Mouse (Mus musculus) adrenal gland (tissue): ENCODE data around the gene Traf5.

Experiments used
- intact Hi-C: fragments of 180-260 bp; cut with DNase I; formaldehyde crosslinking; loops from one replicate; pipeline ENCODE4 v1.15.1; 2025

Traf5 gene

DNA sequence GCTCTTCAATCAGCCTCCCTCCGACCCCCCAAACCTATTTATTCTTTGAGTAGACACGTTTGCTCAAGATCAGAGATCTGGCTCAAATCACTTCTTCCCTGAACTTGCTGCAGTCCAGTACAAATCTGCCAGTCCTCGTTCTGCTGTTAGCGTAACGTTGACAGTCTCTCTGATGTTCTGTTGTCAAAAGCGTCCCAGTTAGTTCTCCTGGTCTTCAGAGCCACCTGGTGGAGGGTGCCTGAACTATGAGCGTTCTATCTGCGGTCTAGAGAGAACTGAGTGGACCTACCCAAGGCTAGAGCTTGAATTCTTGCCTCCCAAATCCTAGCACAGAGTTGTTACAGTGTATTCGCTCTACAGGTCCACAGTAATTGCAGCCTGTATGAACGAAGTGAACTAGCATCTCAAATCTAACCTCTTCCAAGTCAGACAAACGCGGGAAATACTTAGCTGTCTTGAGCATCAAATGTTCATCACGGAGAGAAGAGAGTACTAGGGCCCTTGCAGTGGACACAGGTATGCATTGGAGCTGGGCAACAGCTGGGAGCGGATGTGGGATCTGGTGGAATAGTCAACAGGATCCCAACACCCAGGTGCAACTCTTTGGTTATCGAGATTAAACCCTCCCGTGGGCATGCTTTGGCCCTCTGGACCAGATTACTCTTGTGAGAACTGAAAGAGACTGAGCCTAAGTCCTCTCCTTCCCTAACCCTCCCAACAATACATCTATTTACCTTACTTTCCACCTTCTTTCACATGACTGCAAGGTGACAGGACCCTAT lies 711 bp upstream of the Traf5 start:
- intact Hi-C loops: loop anchor here (1.0 to 2.0 kb wide), 2 partner anchors 128 to 258 kb away; no protein-coding TSS in a partner anchor

DNA sequence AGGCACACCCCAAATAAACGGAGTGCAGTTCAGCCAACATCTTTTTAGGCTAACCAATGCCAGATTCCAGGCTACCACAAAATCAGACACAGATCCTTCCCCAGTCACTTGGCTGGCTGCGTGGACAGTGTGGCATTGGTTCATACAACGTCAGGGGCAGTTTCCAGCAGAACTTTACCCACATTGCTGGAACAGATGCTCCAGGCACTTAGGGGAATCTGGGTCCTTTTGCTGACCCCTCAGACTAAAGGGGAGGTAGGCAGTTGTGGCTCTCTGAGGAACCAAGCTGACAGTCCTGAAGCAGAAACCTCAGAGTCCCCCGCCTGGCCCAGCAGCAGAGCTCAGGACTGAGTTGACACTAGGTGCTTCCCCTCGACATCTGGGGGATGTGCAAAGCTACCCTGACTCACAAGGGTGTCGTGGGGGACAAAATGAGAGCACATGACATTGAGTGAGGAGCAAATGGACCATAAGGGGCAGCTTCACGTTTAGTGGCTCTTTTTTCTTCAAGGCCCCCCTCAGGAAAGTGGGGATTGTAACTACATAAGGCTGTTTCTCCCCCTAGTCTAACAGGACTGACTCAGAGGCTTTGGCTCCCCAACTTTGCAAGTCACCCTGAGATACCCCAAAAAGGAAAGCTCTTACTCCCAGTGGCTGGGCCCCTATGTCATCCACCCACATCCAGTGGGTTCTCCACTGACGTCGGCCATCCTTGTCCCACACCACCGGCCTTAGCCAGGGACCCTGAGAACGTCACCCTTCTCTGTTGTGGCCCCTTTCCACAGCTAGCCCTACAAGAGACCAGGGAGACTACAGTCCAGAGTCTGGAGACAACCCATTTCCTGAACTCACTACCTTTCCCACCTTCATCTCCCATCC lies 1.4 kb downstream of the Traf5 start:
- intact Hi-C loops: no loop called here

DNA sequence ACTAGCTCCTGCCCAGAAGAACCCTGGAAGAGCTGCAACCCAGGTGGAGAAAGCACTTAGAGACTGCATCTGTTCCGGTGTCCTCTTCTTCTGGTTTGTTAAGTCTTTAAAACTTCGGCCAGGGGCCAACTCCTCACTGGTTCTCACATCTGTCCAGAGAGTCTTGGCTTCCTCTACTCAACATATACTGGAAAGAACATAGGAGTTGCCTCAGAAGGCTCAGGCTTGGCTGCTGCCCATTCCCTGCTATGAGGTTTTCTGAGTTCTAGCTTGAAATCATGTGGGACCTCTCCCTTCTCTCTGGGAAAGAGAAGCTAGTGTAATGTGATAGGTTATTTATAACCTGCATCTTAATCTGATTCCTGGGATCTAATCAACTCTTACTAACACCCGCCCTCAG lies 2.1 kb downstream of the Traf5 start:
- intact Hi-C loops: no loop called here

DNA sequence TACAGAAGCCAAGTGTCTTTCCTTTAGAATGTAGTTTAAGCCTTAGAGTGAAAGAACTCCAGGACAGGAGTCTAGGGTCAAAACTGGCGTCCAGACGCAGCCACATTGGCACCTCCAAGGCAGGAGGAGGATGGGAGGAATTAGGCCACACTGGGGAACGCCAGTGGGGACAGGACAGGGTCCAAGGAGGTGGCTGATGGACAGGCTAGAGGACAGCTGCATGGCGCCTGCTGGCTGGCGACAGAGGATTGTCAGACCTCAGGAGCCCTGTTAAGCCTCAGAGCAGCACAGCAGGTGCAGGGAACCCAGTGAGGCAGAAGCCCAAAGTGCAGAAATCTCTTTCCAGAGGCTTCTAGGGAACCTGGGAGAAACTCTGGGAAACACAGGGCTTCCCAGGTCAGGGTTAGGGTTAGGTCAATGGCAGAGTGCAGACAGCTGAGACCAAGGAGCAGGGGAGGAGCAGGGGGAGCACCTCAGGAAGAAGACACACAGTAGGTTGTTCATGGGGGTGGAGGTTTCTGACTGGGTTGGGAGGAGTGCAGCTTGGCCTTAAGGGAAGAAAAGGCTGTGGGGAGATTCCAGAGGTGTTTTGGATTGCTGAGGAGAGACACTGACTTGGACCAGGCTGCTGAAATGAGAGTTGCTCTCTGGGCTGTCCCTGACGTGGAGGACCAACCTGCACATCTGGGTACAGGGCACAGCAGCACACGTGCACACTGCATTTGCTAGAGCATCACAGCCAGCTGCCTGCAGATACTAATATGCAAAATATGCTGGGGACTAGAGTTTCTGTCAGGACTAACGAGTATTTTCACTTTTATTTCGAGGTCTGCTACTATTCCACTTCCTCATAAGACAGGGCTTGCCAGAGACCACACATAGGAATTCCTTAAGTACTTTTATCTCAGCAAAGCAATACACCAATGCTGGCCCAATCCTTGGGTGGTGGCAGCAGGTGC lies 2.9 kb downstream of the Traf5 start:
- intact Hi-C loops: no loop called here

DNA sequence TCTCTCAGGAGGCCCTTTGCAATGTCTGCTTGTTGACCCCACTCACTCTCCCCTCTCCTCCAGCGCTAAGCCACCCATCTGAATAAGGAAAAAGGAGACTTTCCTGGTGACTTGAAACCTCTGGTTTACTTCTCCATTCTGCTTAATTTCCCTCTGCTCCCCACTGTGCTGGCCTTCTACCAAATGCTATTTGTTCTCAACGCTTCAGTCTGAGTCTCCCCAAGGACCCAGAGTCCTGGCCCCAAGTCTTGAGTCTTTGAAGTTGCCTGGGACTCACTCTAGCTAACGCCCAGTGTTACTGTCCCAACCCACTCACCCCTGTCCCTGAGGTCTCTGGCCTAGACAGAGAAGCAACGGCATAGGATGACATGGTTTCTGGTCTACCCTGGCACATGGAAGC lies 4.3 kb downstream of the Traf5 start:
- intact Hi-C loops: no loop called here

DNA sequence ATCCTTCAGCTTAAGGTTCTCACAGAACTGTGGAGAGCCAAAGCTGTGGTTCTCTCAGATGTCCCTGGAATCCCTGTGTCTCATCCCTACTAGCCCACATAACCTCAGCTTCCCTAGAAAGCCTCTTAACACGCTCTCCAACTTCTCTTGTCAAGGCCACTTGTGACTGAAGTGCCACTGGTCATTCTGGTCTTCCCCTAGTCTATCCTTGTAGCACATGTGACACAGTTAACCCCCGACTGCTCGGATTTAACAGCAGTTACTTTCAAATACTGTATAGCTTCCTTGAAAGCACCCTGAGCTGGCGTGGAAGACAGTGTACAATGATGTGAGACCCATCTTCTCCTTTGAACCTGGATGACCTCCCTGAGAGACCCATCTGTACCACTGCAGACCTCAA lies 5.3 kb downstream of the Traf5 start:
- intact Hi-C loops: no loop called here

DNA sequence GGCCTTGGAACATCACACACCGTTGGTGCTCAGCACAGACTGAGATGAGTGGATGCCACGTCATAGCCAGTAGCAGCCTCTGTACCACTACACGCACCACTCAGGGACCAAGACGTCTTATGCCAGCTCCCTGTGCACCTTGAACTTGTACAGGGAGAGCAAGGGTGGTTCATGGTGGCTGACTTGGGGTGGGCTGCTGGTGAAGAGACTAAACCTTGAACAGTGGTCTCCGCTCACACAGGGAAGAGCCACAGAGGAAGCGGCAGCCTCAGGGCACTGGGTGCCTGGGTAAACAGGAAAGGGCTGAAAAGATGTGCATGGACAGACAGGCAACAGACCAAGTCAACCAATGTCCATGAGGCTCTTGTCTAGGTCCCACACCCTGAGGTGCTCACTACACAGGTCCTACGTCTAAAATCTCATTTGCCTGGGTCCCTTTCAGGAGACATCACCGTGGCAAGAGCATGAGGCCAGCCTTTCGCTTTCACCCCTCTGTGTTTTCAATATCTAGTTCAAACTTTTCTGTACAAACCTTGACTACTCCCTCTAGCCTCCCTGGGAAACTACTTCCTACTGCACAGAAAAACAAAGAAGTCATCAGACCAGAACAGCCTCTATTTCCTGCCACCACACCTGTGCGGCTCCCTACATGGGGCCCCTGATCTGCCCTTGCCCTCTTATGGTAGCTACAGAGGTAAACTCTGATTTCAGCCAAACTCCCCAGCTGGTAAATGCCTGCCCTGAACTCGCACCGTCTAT lies 5.9 kb downstream of the Traf5 start:
- intact Hi-C loops: no loop called here

DNA sequence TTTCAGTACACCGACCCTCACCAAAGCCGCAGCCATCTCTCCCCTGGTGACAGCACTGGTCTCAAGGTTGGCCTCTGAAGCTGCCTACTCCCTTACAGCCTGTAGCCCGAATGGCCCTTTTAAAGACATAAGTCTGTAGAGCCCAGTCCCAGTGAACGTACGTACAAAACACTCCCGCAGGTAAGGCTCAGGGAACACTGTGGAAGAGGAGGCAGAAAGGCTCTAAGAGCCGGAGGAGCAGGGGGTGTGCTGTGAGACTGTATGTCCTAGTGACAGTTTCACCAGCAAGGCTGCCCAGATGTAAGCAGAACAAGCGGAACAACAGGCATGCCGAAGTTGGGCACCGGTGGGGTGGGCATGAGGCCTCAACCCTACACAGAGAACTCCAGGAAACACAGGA lies 7.1 kb downstream of the Traf5 start:
- intact Hi-C loops: no loop called here

DNA sequence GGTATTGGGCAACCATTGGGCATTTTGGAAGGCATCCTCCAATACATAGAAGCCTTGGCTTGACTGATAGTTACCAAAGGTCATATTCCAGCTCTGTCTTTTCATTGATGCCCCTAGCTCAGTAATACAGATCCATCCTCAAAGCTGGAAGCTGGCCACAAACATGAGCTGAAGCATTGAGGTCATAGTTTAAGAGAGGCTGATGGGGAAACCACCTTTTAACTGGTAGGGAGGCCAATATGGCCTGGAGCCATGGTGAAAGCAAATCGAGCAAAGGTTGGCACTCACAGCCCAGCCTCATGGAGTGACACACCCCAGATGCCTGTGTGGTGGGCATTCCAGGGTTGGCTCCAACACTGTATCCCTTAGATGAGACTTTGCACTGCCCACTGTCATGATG lies 9.7 kb downstream of the Traf5 start:
- intact Hi-C loops: no loop called here

DNA sequence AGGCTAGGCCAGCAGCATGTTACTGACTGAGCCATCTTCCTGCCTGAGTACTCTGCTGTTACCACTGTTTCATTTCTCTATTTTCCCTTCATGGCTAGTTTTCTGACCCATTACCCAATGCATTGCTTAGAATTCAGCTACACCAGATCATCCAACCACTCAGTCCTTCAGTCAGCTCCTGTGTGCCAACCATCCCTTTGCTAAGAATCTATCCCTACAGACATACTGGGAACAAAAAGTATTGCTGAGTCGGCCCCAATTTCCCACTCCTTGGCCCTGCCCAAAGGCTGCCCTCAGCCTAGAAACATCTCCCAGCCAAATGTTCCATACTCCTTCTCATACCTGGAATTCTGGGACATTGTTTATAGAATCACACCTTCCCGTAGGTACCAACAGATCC lies 11.2 kb downstream of the Traf5 start:
- intact Hi-C loops: no loop called here

DNA sequence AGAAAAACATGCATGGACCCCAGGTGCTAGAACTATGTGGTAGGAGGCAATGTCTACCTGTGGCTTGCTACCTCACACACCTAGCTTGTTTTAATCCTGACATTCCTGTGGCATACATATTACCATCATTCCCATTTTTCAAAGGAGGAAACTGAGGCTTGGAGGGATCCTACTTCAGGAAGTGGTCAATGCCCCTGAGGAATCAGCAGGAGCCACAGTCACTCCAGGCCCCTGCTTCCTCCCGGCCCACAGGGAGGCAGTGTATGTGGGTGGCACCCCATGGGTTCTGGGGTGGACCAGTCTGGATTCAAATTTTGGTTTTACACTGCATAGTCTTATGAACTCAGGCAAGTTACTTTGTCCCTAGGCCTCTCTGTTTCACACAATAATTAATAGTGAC lies 13.2 kb downstream of the Traf5 start:
- intact Hi-C loops: no loop called here

DNA sequence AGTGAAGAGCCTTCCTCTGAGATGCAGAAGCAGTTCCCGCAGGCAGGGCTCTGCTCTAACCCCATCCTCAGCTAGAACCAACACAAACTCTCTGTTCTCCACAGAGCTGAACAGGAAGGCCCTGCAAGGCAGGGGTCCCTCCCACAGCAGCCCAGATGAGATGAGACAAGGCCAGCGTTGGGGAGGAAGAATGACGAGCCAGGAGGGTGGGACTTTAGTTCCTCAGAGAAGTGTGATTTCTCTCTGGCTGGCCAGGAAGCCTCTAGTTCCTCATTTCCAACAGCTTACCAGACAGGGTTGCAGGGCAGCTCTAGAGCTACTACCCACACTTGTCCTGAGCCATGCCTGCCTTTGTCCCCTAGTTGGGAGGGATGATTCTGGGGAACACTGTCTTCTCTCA lies 14.0 kb downstream of the Traf5 start:
- intact Hi-C loops: no loop called here

DNA sequence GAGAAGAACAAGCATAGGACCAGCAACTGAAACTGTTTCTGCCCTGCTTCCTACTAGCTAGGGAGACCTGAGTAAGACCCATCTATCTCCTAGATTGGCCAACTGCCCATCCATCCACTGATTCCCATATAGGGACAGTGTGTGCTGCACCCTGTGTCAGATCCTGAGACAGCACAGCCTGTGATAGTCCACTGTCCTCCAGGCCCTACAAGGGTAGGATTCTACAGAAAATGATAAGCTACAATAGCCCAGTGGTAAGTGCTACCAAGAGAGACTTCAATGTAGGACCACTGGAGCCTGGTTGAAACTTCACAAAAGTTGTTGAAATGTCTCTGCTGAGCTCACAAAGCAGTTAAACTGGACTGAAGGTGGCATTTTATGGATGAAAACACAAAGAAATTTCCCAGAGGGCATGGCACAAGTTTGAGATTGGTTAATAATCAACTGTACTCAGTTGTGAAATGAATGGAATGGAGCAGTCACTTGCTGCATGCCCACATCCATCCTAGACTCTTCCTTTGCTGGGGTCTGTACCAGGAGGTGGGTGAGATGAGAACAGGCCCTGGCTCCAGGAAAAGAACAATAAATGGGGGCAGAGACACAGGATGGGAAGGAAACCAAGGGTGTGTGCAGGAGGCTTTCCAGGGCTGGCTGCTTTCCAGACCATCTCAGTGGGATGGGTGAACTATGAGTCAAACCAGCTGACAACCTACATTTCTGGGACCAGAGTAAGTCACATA lies 15.4 kb downstream of the Traf5 start:
- intact Hi-C loops: no loop called here

DNA sequence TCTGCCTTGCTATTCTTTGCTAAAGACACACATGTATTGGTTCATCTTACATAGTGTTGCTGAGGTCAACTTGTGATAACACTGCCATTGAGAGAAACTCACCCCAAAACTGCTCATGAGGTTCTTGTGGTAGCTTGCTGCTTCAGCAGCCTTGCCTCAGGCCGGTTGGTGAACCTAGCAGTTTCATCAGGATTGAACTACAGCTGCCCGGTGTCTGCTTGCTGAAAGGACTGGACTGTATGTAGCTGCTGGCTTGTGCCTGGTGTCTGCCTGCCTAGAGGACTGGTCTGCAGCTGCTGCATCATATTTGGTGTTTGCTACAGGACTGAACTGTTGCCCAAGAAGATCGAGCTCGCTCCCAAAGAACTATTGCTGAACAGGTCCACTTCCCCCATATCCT lies 16.3 kb downstream of the Traf5 start:
- intact Hi-C loops: no loop called here

DNA sequence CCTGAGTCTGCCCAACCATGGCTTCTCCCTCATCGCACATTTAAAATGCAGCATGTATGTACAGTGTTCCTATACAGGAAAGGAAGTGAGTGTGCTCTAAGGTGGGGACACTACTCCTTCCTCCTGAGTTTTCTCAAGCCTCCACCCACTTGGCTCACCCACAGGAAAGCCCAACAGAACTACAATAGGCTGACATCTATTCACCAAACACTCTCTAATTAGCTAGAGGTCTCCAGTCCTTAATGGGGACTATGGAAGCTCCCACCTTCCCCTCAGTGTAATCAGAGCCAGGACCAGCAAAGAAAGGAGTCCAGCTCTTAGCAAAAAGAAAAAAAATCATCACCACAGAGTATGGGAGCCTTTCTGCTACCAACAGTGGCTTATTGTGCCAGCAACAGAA lies 17.5 kb downstream of the Traf5 start:
- intact Hi-C loops: no loop called here

DNA sequence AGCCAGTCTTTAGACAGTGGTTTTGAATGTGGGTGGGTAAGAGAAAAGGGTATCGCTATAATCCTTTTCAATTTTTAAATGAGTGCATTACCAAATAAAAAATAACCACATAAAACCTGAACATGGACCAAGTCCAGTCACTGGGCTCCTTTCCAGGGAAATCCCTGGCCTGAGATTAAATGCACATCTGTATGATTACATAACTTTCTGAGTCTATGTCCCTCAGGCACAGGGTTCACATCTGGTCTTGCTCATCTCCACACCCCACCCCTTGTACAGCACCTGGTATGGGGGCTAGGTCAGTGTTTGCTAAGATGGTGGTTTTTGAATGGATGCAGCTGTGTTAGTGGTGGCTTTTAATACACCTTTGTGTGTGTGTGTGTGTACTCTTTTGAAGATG lies 19.9 kb downstream of the Traf5 start:
- intact Hi-C loops: no loop called here

DNA sequence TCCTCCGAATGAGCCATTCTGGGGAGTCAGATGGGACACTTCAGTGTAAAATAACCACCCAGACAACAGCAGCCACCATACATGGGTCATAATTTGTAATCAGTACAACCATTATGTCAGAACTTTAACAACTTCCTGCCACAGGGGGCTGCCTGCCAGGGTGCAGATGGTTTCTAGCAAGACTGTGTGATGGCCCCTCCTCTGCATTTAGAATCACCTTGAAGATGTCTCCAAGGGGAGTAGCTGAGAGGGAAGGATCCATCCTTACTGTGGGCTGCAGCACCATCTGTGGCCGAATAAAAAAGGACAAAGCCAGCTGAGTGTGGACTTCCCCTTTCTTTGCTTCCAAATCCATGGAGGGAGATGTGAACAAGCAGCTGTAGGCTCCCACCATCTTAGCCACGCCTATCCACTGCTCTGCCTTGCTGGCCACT lies 21.7 kb downstream of the Traf5 start:
- intact Hi-C loops: no loop called here

DNA sequence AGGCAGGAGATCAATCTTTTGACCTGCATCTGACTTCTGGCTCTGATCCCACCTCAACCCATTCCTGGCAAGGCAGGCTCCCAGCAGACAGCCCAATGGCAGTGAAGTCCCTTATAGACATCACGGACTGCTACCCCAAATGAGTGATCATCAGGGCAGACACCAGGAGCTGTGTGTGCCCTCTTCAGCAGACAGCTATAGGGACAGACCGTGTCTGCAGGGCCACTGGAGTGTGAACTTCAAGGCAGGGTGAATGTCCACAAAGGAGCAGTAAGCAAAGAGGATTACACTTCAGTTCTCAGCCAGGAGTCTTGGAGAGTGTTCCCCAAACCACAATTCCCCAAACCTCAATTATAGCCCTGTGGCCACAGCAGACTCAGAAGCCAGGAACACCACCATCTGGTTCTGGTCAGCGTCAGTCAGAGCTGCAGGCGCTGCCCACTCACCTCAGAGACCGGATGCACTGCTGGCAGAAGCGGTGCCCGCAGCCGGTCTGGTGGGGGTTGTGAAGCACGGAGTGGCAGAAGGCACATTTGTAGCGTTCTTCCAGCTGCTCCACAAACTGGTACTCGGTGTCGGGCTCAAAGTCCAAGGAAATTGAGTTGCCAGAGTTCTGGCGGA lies 22.3 kb downstream of the Traf5 start:
- intact Hi-C loops: no loop called here

DNA sequence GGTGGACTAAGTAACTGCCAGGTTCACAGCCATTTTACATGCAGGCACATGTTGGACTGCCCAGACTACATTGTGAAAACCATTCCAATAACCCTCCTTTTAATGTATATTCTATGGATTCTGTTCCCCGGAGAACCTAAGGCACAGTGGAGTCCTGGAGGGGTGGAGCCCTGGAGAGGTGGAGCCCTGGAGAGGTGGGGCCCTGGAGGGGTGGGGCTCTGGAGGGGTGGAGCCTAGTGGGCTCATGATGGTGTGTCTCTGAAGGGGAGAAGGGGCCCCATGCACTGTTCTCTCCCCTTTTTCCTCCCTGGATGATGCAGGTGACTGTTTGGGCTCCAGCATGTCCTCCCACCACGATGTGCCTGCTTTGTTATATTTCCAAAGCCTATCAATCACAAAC lies 24.2 kb downstream of the Traf5 start:
- intact Hi-C loops: no loop called here

DNA sequence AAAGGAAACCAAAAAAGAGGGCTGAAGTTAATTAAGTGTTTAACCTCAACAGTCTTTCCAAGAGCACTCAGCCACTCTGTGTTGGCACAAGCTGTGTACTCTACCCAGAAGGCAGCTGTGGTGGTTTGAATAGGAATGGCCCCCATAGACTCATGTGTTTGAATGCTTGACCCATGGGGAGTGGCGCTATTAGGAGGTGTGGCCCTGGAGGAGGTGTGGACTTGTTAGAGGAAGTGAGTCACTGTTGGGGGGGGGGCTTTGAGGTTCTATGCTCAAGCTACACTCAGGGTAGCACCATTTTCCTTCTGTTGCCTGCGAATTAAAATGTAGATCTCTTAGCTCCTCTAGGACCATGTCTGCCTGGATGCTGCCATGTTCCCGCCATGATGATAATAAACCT lies 25.4 kb downstream of the Traf5 start:
- intact Hi-C loops: no loop called here
